Mouse (Mus musculus) embryo, embryonic 10 days (tissue): Measurements from ENCODE around the gene Slc25a25.

Experiments used
- DNase-seq: peaks from one replicate; pipeline ENCODE4 v3.0.0-alpha.2; 2015; ENCODE audit warnings: low spot score

The Slc25a25 gene

GRCm38 (mm10) chr2:32395946-32396621 is 55.2 kb downstream of the Slc25a25 start:
- peak; percentile 96 for DNase-seq

GRCm38 (mm10) chr2:32395484-32395945 is 55.7 kb downstream of the Slc25a25 start, which contains the start of gene Ptges2:
Gene Ptges2, plus strand, starts transcription at chr2:32395896.
- peak; percentile 91 for DNase-seq

DNA sequence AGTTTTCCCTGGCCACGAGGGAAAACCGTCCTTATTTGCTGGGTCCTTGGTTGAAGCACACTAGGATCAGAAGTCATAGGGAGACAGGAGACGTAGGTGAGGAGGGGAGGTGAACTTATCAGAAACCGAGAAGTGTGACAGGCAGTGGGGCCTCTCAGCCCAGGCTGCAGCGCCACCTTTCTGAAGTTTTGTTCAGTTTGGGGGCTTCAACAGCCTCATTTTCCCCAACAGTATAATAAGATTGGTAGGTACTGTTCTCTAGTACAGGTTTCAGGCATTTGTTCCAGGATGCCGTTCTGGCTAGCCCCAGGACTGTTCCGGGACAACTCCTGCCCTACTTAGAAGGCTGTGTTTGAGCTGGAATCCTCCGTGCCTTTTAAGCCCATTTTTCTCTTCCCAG is 56.3 kb downstream of the Slc25a25 start:
- DNase-seq, result peak; percentile 59

GRCm38 (mm10) chr2:32392063-32392462 is 59.2 kb downstream of the Slc25a25 start:
- no peak for DNase-seq

DNA sequence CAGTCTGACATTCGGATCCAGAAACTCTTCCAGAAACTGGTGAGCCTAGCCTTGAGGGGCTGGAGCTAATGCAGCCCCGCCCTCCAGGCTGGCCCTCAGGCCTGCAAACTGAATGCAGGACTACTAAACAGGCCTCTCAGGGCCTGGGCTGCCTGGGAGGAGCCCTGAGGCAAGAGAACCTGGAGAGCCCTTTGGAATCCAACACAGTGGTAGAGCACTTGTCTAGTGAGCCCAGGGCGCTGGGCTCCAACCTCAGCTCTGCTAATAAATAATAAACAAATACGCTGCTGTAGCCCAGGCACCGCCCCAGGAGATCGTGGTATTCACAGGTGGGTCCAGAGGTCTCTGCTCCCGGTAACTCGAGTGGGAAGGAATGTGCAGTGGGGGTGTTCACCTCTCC is 60.4 kb downstream of the Slc25a25 start:
- DNase-seq, result no peak

DNA sequence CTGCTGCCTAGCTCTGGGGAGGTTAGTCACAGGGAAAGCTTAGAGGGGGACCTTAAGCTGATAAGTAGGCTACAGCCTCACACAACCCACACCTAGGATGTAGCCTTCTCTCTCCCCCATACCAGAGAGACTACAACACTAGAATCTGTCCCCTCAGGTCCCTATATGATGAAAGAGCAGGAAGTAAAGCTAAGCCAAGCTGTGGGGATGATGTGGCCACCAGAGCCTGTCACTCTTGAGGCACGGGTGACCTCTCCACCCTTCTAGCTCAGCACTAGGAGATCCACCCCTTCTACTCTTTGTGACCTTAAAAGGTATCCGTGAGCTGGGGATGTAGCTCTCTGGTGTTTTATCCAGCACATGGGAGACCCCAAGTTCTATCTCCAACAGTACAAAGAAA is 62.1 kb downstream of the Slc25a25 start:
- DNase-seq, result no peak

DNA sequence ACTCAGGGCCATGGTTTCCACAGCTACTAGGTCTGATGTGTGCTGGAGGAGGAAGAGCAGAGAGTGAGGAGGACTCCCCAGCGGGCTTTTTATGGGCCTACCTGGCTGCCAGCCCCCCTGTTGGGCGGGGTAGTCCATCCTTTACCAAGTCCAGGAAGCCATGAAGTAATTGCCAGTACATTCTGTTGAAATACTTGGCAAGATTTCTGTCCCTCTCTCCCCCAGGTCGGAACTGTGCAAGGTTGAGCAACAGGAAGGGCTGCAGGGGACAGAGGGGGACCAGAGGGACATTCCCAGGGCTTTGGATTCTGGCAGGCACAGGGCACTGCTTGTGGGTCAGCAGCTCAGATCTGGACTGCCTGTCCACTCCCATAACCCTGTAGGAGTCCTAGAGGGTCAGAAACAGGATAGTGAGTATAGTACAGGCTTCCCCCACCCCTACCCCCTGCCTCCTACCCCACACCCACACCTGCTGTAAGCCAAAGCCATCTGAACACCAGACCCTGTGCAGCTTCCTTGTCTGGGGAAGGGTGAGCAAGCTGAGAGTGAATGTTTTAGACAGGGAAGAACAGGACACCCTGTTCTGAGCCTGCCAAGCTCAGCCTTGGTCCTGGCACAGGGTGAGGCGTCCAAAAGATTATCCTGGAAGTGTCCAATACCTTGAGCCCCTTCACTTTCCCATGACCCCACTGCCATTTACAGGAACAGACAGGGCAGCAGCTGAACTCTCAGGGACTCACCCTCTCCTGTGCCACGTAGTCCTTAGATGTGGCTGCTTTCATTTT is 63.3 kb downstream of the Slc25a25 start, which contains the start of gene Lcn2:
Gene Lcn2, minus strand, starts transcription at position 547 of the 785 bp plus-strand sequence.
- no peak for DNase-seq

GRCm38 (mm10) chr2:32382689-32383088 is 68.6 kb downstream of the Slc25a25 start:
- no peak for DNase-seq

- DNase-seq, result peak; percentile 99
These were observed 69.4 kb downstream of the Slc25a25 start, which contains the start of gene 1110008P14Rik for GRCm38 (mm10) chr2:32381775-32382223. Gene 1110008P14Rik, minus strand, starts transcription at chr2:32381938.

DNA sequence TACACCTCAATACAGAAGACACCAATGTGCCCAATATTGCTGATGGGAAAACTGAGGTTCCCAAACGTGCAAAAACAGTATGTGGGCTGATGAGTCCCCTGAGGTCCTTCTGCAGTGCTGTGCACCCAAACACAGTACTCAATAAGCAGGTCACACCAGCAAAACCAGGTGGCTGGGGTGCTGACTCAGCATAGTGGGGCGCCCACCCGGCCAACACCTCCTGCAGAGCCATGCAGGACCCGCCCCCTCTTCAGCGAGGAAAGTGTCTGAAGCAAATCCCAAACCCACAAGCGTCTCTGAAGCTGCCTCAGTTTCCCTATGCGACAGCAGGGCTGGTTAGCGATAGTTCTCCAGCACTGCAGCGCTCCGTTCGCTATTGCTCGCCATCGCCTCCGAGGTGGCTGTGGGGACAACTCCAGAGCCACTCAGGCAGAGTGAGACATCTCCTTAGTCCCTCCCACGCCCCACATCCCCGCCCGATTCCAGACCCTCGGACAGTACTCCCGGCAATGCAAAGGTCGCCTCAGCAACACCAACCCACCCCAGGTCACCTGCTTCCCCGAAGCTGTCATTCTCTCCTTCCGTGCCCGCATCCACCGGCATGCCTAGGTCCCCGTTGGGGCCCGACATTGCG is 70.0 kb downstream of the Slc25a25 start:
- peak; percentile 55 for DNase-seq

DNA sequence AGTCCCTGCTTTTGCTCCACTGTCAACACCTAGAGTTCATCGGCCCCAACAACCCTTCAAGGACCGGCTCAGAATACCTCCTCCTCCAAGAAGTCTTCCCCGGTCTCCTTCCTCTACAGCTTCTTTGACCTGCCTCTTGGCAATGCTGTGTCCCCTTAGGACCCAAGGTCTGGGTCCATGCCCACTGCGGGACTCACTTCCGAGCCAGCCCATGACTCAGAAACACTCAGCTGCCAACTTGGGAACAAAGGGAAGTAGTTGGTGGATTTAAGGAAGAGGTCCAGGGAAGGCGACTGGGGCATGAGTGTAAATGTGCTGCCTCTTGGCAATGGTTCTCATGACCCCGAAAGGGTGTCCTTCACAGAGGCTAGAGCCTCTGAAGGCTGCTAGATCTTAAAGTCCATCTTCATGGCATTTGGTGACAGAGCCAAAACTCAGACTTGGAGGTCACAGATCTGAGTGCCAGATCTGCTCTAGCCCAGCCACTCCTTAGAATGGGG is 71.2 kb downstream of the Slc25a25 start:
- DNase-seq, result no peak

DNA sequence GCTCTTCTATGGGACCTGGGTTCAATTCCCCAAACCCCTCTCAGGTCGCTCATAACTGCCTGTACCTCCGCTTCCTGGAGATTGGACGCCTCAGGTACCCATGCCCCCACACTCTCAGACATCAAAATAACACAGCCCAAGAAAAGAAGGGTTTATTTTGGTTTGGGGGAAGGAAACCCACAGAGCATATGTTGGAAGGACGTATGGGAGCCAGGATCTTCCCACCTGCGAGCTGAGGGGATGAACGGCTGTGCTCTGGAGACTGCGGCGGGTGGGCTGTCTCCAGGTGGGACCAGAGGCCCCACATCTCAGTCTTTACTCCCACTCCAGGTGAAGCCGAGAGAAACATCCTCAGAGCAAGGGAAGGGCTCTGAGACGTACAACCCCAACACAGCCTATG is 74.3 kb downstream of the Slc25a25 start:
- no peak for DNase-seq

GRCm38 (mm10) chr2:32375317-32375940 is 75.8 kb downstream of the Slc25a25 start:
- no peak for DNase-seq

DNA sequence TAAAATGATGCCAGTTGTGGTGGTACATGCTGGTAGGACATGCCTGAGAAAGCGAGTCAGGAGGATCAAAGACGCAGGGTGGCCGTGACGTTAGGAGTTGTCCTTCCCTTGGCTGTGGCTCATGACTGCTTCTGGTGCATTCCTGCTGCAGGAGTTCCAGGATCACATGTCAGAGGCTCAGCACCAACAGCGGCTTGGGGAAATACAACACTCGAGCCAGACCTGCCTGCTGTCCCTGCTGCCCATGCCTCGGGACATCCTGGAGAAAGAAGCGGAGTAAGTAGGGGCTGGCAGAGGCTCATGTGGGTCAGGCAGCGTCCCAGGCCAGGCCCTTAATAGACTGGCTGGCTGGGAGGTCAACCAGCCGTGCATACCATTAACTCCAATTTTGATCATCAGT is 77.1 kb downstream of the Slc25a25 start:
- DNase-seq, result no peak

GRCm38 (mm10) chr2:32367315-32367714 is 83.9 kb downstream of the Slc25a25 start:
- DNase-seq, result no peak
